Mouse (Mus musculus) spleen, adult 12 weeks (tissue): Measurements from ENCODE around the gene Tgif1.

Source experiments
- DNase-seq: peaks from one replicate; pipeline ENCODE4 v3.0.0; 2022; ENCODE audit warnings: low spot score

The Tgif1 gene

GRCm38 (mm10) chr17:70806600-70806999 lies 46.7 kb downstream of the Tgif1 start:
- DNase-seq, result no peak

GRCm38 (mm10) chr17:70805866-70806265 lies 47.5 kb downstream of the Tgif1 start:
- no peak for DNase-seq

GRCm38 (mm10) chr17:70802022-70802421 lies 51.3 kb downstream of the Tgif1 start:
- no peak for DNase-seq

- DNase-seq, result no peak
Measured at GRCm38 (mm10) chr17:70799266-70799665, 54.1 kb downstream of the Tgif1 start.

- DNase-seq, result no peak
Measured at GRCm38 (mm10) chr17:70797773-70798045, 55.6 kb downstream of the Tgif1 start.

GRCm38 (mm10) chr17:70796940-70797772 lies 56.2 kb downstream of the Tgif1 start:
- no peak for DNase-seq

- DNase-seq, result no peak
Measured at GRCm38 (mm10) chr17:70795196-70795595, 58.1 kb downstream of the Tgif1 start.

- no peak for DNase-seq
Measured at GRCm38 (mm10) chr17:70794722-70795121, 58.6 kb downstream of the Tgif1 start.

- DNase-seq, result no peak
Measured at GRCm38 (mm10) chr17:70794291-70794690, 59.1 kb downstream of the Tgif1 start.
